Mouse (Mus musculus) embryonic facial prominence, embryonic 14.5 days (tissue): ENCODE data around the gene Prkaa2. TPM values are rescaled to one million over a fixed set of nuclear protein-coding genes. Genes with fewer than 3 reads are reported as not detected.

ENCODE experiments used
- ATAC-seq: fragments of 200-750 bp; cut with Nextera tagmentation; 2 replicates; pipeline ENCODE4 v1.8.0; 2017; ENCODE audit warnings: low read depth, moderate number of reproducible peaks, moderate TSS enrichment
- DNase-seq: peaks from one replicate; pipeline ENCODE4 v3.0.0-alpha.2; 2015; ENCODE audit warnings: low spot score
- H3K27ac ChIP-seq: fragments of 300-500 bp; sonication (generic); replicated peaks from 2 replicates; pipeline ENCODE4 v1.5.1; 2014; ENCODE audit warnings: low read depth, mild to moderate bottlenecking, low read length, moderate library complexity
- H3K27me3 ChIP-seq: fragments of 300-500 bp; sonication (generic); replicated peaks from 2 replicates; pipeline ENCODE4 v1.6.1; 2014; ENCODE audit warnings: low read length; ENCODE audit not compliant: control insufficient read depth, insufficient read depth
- H3K36me3 ChIP-seq: fragments of 300-500 bp; sonication (generic); 2 replicates; pipeline ENCODE4 v1.6.1; 2014; ENCODE audit warnings: low read length, mixed read lengths; ENCODE audit not compliant: control insufficient read depth, insufficient read depth
- H3K4me1 ChIP-seq: fragments of 300-500 bp; sonication (generic); 2 replicates; pipeline ENCODE4 v1.6.1; 2014; ENCODE audit warnings: antibody characterized with exemption, low read length; ENCODE audit not compliant: control insufficient read depth, insufficient read depth
- H3K4me2 ChIP-seq: fragments of 300-500 bp; sonication (generic); 2 replicates; pipeline ENCODE4 v1.6.1; 2014; ENCODE audit warnings: low read depth, mild to moderate bottlenecking, low read length, moderate library complexity, mixed read lengths
- H3K4me3 ChIP-seq: fragments of 300-500 bp; sonication (generic); 2 replicates; pipeline ENCODE4 v1.5.1; 2014; ENCODE audit warnings: low read depth, mild to moderate bottlenecking, low read length
- H3K9ac ChIP-seq: fragments of 300-500 bp; sonication (generic); 2 replicates; pipeline ENCODE4 v1.6.1; 2014; ENCODE audit warnings: low read depth, mild to moderate bottlenecking, low read length, moderate library complexity, mixed read lengths
- H3K9me3 ChIP-seq: fragments of 300-500 bp; sonication (generic); 2 replicates; pipeline ENCODE4 v1.6.1; 2016; ENCODE audit warnings: low read length; ENCODE audit not compliant: control insufficient read depth
- WGBS: fragments of 180-500 bp; shearing (Covaris S2); extraction: QIAGEN DNeasy Blood & Tissue Kit; methylation state at CpG from one replicate; pipeline ENCODE4 v1.1.7; 2014; 5-methylcytosine and 5-hydroxymethylcytosine counted together
- polyA plus RNA-seq: library from polyadenylated mRNA; unstranded; fragments of >200 nt; fragmentation: Nextera tagmentation; extraction: Ambion mirVana; gene quantifications from 2 replicates; pipeline ENCODE4 v1.2.1, GENCODE M21; 2014

Prkaa2 gene
- polyA plus RNA-seq, 1 experiment from 2014 or later = 5.6 TPM

- no peak overlapping the region for H3K9ac ChIP-seq
- ATAC-seq = no peak
- H3K36me3 ChIP-seq = no peaks in the 10 kb centered on the region
- no peak overlapping the region for H3K4me2 ChIP-seq
- no peak for DNase-seq
- no peak overlapping the region for H3K4me3 ChIP-seq
- no peaks in the 10 kb centered on the region for H3K9me3 ChIP-seq
- 81% methylated on average over 3 of the region's 3 CpGs for WGBS
- no peaks in the 10 kb centered on the region for H3K4me1 ChIP-seq
- no peak overlapping the region for H3K27ac ChIP-seq
- H3K27me3 ChIP-seq = no peaks in the 10 kb centered on the region
These were observed 117.4 kb downstream of the Prkaa2 start for GRCm38 (mm10) chr4:104992271-104992670.

GRCm38 (mm10) chr4:104990686-104991085, 119.0 kb downstream of the Prkaa2 start:
- ATAC-seq = no peak
- no peak overlapping the region for H3K4me3 ChIP-seq

GRCm38 (mm10) chr4:104990016-104990415, 119.7 kb downstream of the Prkaa2 start:
- 84% methylated on average over 6 of the region's 6 CpGs for WGBS
- ATAC-seq (no peak), DNase-seq (no peak)
- Histone ChIP-seq H3K4me2 (no peak overlapping the region), H3K9me3 (no peaks in the 10 kb centered on the region), H3K27me3 (no peaks in the 10 kb centered on the region), H3K4me1 (no peaks in the 10 kb centered on the region), H3K9ac (no peak overlapping the region), H3K36me3 (no peaks in the 10 kb centered on the region), H3K4me3 (no peak overlapping the region), H3K27ac (no peak overlapping the region)

More at GRCm38 (mm10) chr4:104990686-104991085, 119.0 kb downstream of the Prkaa2 start:
- Histone ChIP-seq H3K27me3 (no peaks in the 10 kb centered on the region), H3K4me2 (no peak overlapping the region), H3K9ac (no peak overlapping the region), H3K4me1 (no peaks in the 10 kb centered on the region), H3K36me3 (no peaks in the 10 kb centered on the region), H3K27ac (no peak overlapping the region), H3K9me3 (no peaks in the 10 kb centered on the region)
- DNase-seq = no peak
- WGBS = 68% methylated on average over 3 of the region's 3 CpGs

GRCm38 (mm10) chr4:104988709-104989108, 121.0 kb downstream of the Prkaa2 start:
- Histone ChIP-seq H3K9ac (no peak overlapping the region), H3K4me2 (no peak overlapping the region), H3K4me1 (no peaks in the 10 kb centered on the region), H3K27ac (no peak overlapping the region), H3K4me3 (no peak overlapping the region), H3K36me3 (no peaks in the 10 kb centered on the region), H3K9me3 (no peaks in the 10 kb centered on the region), H3K27me3 (no peaks in the 10 kb centered on the region)
- no peak for DNase-seq
- no peak for ATAC-seq
- WGBS = 87% methylated on average over 7 of the region's 7 CpGs

- Histone ChIP-seq H3K4me1 (no peaks in the 10 kb centered on the region), H3K27ac (no peak overlapping the region), H3K4me3 (no peak overlapping the region), H3K9me3 (no peaks in the 10 kb centered on the region), H3K27me3 (no peaks in the 10 kb centered on the region), H3K4me2 (no peak overlapping the region), H3K9ac (no peak overlapping the region), H3K36me3 (no peaks in the 10 kb centered on the region)
- no peak for DNase-seq
- ATAC-seq = no peak
- 88% methylated on average over 5 of the region's 5 CpGs for WGBS
These were observed 121.6 kb downstream of the Prkaa2 start for GRCm38 (mm10) chr4:104988102-104988501.

- H3K4me3 ChIP-seq = no peak overlapping the region
- no peak overlapping the region for H3K9ac ChIP-seq
- no peak overlapping the region for H3K4me2 ChIP-seq
- H3K36me3 ChIP-seq = no peaks in the 10 kb centered on the region
- 78% methylated on average over 7 of the region's 7 CpGs for WGBS
- H3K9me3 ChIP-seq = no peaks in the 10 kb centered on the region
- H3K27ac ChIP-seq = no peak overlapping the region
- no peak for ATAC-seq
- no peaks in the 10 kb centered on the region for H3K27me3 ChIP-seq
- no peaks in the 10 kb centered on the region for H3K4me1 ChIP-seq
- DNase-seq = no peak
These were observed 122.1 kb downstream of the Prkaa2 start for GRCm38 (mm10) chr4:104987631-104988030.

- H3K4me1 ChIP-seq = no peaks in the 10 kb centered on the region
- no peaks in the 10 kb centered on the region for H3K36me3 ChIP-seq
- WGBS = 82% methylated on average over 5 of the region's 5 CpGs
- ATAC-seq (no peak), DNase-seq (no peak)
- H3K27ac ChIP-seq = no peak overlapping the region
- H3K9ac ChIP-seq = no peak overlapping the region
- H3K27me3 ChIP-seq = no peaks in the 10 kb centered on the region
- H3K4me2 ChIP-seq = no peak overlapping the region
- no peaks in the 10 kb centered on the region for H3K9me3 ChIP-seq
- H3K4me3 ChIP-seq = no peak overlapping the region
These were observed 123.6 kb downstream of the Prkaa2 start for GRCm38 (mm10) chr4:104985960-104986632.

Other genes starting within 250 kb of the Prkaa2 start
- gene C8a, start 233.5 kb downstream of the Prkaa2 start, polyA plus RNA-seq = not detected in 2 replicates
- gene Fyb2, start 196.4 kb downstream of the Prkaa2 start, polyA plus RNA-seq = 0.28 and 0.38 TPM in 2 replicates
- gene Plpp3, start 47.5 kb upstream of the Prkaa2 start, polyA plus RNA-seq = 107 and 123 TPM in 2 replicates